Mouse (Mus musculus) gastrocnemius, adult 18-20 months (tissue): ENCODE measurements around the gene Atad3a. TPM values are rescaled to one million over a fixed set of nuclear protein-coding genes. Genes with fewer than 3 reads are reported as not detected.
"Not testable (repeated sequence)": the region's sequence is repeated elsewhere in the genome, so short reads cannot be mapped to it uniquely, and the experiment has no call there.

Experiments
- DNase-seq: peaks from one replicate; pipeline ENCODE4 v3.0.0; 2021; ENCODE audit warnings: low spot score
- total RNA-seq, 2 experiments: library from RNA; stranded (reverse); gene quantifications; 2 replicates each; pipeline ENCODE4 v1.2.3; 2021

Atad3a gene
- total RNA-seq, 2 experiments from 2014 or later, result 25.0 to 28.1 TPM

- DNase-seq, result no peak
Measured at GRCm38 (mm10) chr4:155775855-155776254, 15.0 kb upstream of the Atad3a start.

- peak; percentile 76 for DNase-seq
Measured at GRCm38 (mm10) chr4:155774971-155775740, 14.3 kb upstream of the Atad3a start.

- peak; percentile 93 for DNase-seq
Measured at GRCm38 (mm10) chr4:155774280-155774754, 13.4 kb upstream of the Atad3a start, which contains the start of gene Vwa1. Gene Vwa1, minus strand, starts transcription at chr4:155774698.

GRCm38 (mm10) chr4:155773335-155774078 lies 12.6 kb upstream of the Atad3a start:
- DNase-seq, result no peak

- DNase-seq, result no peak
Measured at GRCm38 (mm10) chr4:155772786-155773185, 11.9 kb upstream of the Atad3a start.

GRCm38 (mm10) chr4:155771706-155772105 lies 10.8 kb upstream of the Atad3a start:
- DNase-seq, result no peak

GRCm38 (mm10) chr4:155770626-155771025 lies 9.7 kb upstream of the Atad3a start:
- DNase-seq, result peak; percentile 89

GRCm38 (mm10) chr4:155769880-155770512 lies 9.1 kb upstream of the Atad3a start:
- peak; percentile 93 for DNase-seq

GRCm38 (mm10) chr4:155769496-155769879 lies 8.6 kb upstream of the Atad3a start:
- no peak for DNase-seq

GRCm38 (mm10) chr4:155762357-155762756 lies 1.5 kb upstream of the Atad3a start:
- no peak for DNase-seq

GRCm38 (mm10) chr4:155761356-155762099 lies 635 bp upstream of the Atad3a start:
- DNase-seq, result no peak

GRCm38 (mm10) chr4:155759862-155760612 lies 856 bp downstream of the Atad3a start:
- DNase-seq, result no peak

- DNase-seq, result no peak
Measured at GRCm38 (mm10) chr4:155757011-155757410, 3.9 kb downstream of the Atad3a start.

- no peak for DNase-seq
Measured at GRCm38 (mm10) chr4:155746575-155747490, 14.1 kb downstream of the Atad3a start.

GRCm38 (mm10) chr4:155746036-155746548 lies 14.8 kb downstream of the Atad3a start:
- no peak for DNase-seq

GRCm38 (mm10) chr4:155745136-155745535 lies 15.8 kb downstream of the Atad3a start:
- no peak for DNase-seq

GRCm38 (mm10) chr4:155744474-155744873 lies 16.4 kb downstream of the Atad3a start:
- DNase-seq, result no peak

- DNase-seq, result no peak
Measured at GRCm38 (mm10) chr4:155742684-155743083, 18.2 kb downstream of the Atad3a start.

GRCm38 (mm10) chr4:155740681-155741080 lies 20.2 kb downstream of the Atad3a start:
- not testable (repeated sequence) for DNase-seq
